Mouse (Mus musculus) activated CD4-positive, CD25-positive, alpha-beta regulatory T cell, adult 4 months (primary cell): ENCODE results near the gene Cybrd1. TPM values are rescaled to one million over a fixed set of nuclear protein-coding genes. Genes with fewer than 3 reads are reported as not detected.

Experiments used
- ATAC-seq: one replicate; pipeline ENCODE4 v1.8.0; 2017
- polyA plus RNA-seq, 2 experiments: library from polyadenylated mRNA; unstranded; fragments of 100-300 nt; shearing (Covaris generic); gene quantifications; one replicate each; pipeline ENCODE4 v1.2.1; 2017

Cybrd1 gene
- polyA plus RNA-seq, 2 experiments from 2014 or later, result 0.12 to 0.22 TPM

DNA sequence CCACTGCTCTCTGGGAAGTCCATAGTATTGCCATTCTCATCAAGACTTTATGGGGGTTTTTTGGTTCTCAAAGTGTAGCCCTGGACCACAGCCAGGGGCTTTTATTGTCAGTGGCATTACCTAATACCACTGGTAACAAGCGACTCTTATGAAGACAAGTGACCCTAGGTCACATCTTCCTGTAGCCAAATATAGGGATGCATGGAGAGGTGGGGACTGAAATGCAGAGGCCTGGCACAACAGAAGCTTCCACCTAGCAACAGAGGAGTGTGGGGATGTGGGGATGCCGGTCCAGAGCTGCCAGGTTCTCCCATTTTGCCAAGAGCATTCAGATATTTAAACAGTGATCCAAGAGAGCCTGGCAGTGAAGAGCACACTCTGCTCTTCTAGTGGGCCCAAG, 5.9 kb downstream of the Cybrd1 start:
- ATAC-seq, result no peak

- ATAC-seq, result no peak
Measured at GRCm38 (mm10) chr2:71127779-71128534, 10.2 kb downstream of the Cybrd1 start.

DNA sequence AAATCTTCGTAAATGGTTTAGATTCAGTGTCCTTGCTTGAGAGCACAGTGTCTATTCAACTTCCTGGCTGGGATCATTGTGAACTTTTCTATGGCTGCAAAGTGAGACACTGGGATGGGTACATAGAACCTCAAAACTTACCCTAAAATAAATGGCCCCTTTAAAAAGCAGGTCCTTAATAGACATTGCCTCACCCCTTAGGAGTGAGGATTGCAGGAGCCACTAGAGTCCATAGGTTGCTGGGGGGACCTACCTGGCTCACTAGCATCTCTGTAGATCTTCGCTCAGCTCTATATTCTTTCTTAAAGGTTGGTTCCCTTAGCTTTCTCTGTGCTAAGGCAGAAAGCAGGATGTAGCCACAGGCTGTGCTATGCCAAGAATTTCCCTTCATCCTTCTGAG, 12.6 kb downstream of the Cybrd1 start:
- no peak for ATAC-seq

GRCm38 (mm10) chr2:71131866-71132496, 14.3 kb downstream of the Cybrd1 start:
- ATAC-seq, result no peak

DNA sequence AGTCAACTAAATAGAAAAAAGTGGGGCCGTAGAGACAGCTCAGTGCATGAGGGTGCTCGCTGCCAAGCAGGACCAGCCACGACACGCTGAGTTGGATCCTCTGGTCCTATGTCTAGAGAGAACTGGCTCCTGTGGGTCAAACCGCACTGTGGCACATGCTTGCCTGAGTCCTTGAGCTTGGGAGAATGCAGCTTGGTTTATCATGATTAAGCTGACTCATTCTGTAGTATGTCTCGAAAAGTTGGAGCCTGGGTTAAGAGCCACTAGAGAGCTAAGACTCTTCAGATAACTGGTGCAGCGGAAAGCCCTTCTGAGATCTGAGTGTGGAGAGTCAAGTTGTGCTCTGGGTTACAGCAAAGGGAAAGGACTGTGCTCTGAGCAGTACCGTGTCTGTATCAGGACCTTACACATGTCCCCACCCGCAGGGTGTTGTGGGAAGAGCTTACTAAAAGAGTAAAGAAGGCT, 16.4 kb downstream of the Cybrd1 start:
- ATAC-seq, result no peak

- ATAC-seq, result no peak
Measured at GRCm38 (mm10) chr2:71134836-71135235, 17.1 kb downstream of the Cybrd1 start.

DNA sequence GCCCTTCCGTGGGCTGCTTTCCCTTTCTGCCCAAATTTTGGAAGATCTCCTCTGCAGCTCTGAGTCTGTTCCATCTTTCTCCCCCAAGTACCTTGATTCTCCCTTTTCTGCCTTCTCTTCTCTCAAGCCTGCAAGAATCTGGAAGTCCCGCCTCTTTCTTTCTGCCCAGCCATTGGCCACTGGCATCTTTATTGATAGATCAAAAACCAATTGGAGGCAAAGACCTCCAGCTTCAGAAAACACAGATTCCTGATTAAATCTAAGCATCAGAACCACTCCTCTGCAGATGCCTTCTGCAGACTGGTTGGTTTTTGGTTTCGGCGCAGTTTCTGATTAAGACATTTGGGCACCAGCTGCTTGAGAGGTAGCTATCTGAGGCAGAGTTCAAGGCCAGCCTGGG, 22.9 kb downstream of the Cybrd1 start:
- ATAC-seq, result no peak

GRCm38 (mm10) chr2:71142410-71142809, 24.7 kb downstream of the Cybrd1 start:
- no peak for ATAC-seq

DNA sequence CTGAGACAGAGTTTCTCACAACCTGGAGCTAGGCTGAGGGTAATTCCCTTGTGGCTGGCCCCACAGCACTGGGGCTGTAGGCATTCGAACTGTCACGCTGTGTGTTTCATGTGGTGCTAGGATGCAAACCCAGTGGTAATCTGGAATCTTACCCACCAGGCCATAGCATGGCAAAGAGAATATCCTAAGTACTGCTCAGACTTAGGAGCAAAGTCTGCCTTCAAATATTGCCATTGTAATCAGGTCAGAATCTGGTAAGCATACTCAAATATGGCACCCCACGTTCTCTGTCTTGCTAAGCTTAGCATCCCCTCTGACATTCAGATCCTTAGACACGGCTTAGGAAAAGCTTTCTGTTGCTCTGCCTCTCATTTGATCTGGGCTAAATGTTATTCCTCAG, 28.1 kb downstream of the Cybrd1 start:
- ATAC-seq, result no peak

DNA sequence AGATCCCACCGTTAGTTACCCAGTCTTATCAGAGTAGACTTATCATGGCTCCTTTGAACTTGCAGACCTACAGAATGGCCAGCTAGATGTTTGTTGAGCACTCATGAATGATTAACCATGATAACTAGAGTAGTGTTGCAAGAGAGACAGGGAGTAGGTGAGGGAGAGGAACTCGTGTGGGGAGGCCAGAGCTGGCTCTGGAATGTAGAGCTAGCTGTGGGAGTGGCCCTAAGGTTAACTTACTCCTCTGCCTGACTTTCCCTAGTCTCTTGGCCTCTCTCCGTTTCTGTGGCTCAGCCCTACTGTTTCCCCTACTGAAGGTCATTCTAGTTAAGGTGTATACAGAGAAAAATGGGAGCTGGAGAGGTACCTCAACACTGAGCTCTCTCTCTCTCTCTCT, 28.5 kb downstream of the Cybrd1 start:
- no peak for ATAC-seq

DNA sequence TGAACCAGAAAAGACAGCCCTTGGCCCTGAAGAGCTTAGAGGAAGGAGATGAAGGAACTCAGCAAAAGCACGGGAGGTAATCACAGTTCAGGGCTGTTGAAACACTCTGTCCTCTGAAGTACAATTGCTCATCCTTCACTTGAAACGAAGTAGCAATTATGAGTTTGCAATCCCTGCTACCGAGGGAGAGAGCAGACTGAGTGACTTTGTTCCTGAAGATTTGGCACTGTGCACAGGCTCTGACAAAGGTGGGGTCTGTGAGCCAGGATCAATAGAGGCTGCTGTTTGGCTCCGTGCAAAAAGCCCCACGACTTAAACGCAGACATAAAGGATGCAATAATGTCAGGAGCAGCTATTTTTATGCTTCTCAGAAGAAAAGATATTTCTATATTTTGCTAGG, 30.1 kb downstream of the Cybrd1 start:
- no peak for ATAC-seq

- ATAC-seq, result no peak
Measured at GRCm38 (mm10) chr2:71152170-71152569, 34.4 kb downstream of the Cybrd1 start.

GRCm38 (mm10) chr2:71155486-71155885, 37.8 kb downstream of the Cybrd1 start:
- peak; percentile 52 for ATAC-seq

- no peak for ATAC-seq
Measured at GRCm38 (mm10) chr2:71156446-71156845, 38.7 kb downstream of the Cybrd1 start.

DNA sequence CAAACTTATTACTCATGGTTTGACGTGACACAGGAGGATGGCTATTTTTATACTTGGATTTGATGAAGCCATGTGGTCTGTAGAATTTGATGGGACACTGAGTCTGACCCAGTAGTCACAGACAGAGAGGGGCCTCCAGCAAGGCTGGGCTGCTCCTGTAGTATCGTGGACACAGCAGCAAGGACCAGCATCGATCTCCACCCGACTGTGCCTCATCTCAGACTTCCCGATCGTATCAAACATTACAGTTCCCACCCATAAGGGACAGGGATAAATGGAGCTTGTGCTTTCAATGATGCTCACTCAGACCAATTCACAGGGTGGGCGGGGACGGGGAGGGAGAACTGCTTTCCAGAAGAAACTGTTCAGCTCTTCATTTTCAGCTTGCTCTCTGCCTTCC, 40.2 kb downstream of the Cybrd1 start:
- no peak for ATAC-seq

DNA sequence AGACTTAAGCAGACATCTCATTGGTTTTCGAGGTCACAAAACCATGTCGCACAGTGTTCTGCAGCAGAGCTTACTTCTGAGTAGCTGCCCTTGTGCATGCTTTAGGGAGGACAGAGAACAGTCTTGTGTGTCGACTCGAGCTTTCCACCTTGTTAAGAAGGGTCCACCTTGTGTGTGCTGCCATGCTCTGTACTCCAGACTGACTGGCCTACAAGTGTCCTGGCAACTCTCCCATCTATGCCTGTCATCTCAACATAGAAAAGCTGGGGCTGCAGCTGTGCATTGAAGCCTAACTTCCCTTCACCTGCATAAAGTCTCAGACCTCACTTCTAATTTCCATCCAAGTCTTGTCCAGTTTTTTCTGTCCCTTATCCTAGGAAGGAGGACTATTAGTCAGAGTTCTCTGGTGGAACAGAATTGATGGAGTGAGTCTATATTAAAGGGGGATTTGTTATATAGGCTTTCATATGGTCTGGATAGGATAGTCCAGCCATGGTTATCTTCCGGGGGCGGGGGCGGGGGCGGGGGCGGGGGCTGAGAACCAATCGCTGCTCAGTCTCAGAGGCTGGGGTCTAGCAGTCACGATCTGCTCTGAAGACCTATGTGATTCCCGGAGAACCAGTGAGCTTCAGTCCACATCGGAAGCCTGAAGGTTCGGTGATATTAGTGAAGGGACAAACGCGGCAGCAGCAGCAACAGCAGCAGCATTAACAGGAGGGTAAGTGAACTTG, 42.0 kb downstream of the Cybrd1 start:
- no peak for ATAC-seq

DNA sequence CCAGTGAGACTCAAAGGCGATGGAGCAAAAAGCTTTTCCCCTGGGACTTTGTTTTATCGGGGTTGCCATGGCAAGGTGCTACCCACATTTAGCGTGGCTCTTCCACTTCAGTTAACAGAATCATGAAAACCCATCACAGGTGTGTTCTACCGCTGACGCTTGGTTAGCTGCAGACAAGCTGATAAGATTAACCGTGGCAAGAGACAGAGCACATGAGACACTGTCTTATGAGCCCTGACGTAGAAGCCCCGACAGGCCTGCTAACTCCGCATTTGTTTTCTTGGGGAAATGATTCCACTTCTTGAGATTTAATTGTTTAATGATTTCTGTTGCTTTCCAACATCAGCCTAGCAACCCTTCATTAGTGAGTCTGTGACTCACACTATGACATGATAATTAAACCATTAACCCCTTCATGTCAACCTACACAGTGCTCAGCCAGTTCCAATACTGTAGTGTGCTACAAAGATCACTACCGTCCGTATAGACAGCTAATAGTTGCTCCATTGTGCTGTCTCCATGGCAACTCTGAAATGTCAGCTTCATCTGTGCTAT, 42.7 kb downstream of the Cybrd1 start:
- ATAC-seq, result no peak

GRCm38 (mm10) chr2:71161558-71161957, 43.8 kb downstream of the Cybrd1 start:
- ATAC-seq, result no peak

DNA sequence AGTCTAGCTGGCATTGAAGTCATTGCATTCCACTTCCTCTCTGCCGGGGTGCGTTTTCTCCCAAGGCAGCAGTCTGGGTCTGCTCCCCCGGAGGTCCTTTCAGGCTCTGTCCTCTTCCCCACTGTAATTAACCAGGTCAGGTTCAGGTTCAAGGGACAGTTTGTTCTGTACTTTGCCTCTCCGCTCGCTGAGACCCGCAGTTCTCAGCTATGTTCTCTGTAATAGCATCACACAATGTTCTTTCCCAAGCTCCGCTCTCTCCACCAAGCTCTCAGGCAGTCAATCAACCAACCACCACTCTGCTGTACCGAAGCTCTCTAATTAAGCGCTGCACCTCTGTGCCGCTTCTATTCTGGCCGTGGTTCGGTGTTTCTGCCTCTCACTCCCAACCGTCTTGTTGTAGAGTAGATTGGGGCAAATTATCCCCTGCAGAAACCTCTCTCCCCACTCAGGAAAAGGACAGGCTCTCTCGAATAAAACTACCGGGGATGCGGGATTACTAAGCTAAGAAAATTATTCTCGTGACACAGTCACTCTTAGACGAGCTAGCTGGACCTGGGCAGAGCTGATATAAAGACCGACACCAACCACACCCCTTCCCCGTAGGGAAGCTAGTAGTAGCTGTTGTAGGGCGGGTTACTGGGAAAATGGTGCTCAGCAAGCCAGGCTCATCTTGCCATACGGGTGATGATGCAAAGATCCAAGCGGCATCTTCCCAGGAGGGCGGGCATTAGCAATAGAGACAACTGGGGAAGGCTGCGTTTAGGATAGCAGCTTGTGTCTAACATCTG, 45.3 kb downstream of the Cybrd1 start:
- ATAC-seq, result no peak

DNA sequence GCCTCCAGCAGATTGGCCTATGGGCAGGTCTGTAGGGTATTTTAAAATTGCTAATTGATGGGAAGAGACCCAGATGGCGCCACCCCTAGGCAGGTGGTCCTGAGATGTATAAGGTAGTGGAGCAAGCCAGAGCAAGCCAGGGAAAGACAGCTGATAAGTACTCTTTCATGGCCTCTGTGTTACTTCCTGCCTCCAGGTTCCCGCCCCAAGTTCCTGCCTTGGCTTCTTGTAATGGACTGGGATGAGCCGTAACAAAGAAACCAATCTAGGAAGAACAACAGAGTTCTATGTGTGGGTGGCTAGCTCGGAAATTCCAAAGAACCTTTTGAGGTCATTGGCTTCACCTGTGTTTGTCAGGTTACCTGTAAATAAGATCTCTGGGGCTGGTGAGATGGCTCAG, 49.5 kb downstream of the Cybrd1 start:
- no peak for ATAC-seq

GRCm38 (mm10) chr2:71168461-71169021, 50.8 kb downstream of the Cybrd1 start:
- no peak for ATAC-seq

- no peak for ATAC-seq
Measured at GRCm38 (mm10) chr2:71173031-71173430, 55.3 kb downstream of the Cybrd1 start.
